Mouse (Mus musculus): ENCODE results near the gene Umps. TPM values are rescaled to one million over a fixed set of nuclear protein-coding genes. Genes with fewer than 3 reads are reported as not detected.

The Umps gene
- polyA plus RNA-seq (2015; fragmentation: Nextera tagmentation; extraction: Ambion mirVana), result 32.9 and 33.4 TPM in 2 replicates

DNA sequence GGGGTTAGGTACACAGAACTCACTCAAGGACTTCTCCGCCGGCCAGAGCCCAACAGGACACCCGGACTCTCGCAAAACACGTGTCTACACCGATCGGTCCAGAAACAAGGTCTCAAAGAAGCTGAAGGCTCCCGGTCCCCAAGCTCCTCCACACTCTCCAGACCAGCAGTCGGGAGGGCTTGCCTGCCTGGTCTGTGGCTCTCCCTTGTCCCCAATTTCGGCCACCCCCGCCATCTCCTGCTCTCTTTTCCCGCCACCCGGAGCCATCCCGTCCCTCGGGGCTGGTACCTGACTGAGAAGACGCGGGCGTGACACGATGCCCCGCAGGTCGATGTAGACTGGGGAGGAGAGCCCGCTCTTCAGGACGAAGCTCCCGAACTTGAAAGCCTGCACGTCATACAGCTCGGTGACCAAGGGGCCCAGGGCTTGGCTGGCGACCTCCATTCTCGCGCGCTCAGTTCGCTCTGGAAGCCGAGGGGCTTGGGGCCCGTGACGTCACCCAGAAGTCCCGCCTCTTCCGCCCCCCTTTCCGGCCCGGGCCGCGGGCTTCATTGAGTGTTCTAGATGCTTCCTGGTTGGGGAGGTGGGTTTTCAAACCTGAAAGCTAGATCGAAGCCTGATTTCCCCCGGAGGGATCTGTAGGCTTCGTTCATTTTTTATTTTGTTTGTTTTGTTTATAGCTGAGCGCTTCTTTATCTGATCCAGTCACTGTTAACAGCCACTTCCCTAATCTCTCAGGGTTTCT is at the start of gene Umps:
Umps (minus strand) TSS at position 501 of the 745 bp plus-strand sequence.
- Histone ChIP-seq H3K36me3 (peaks cover 20% of the 10 kb centered on the region), H3K27ac (replicated peaks) (peak within 1 kb of the TSS; percentile 69), H3K4me3 (peak within 1 kb of the TSS; percentile 83), H3K4me1 (peaks cover 21% of the 10 kb centered on the region), H3K27me3 (replicated peaks) (no peaks in the 10 kb centered on the region), H3K9me3 (no peaks in the 10 kb centered on the region), H3K4me2 (peak within 1 kb of the TSS; percentile 84), H3K9ac (peak within 1 kb of the TSS; percentile 94)
- WGBS, result under 1% methylated on average over 44 of the region's 44 CpGs
- ATAC-seq (ENCODE audit: extremely low read depth, insufficient number of reproducible peaks, low FRiP score, low TSS enrichment), result peak; percentile 80; the same call in 1 of the 2 replicates

DNA sequence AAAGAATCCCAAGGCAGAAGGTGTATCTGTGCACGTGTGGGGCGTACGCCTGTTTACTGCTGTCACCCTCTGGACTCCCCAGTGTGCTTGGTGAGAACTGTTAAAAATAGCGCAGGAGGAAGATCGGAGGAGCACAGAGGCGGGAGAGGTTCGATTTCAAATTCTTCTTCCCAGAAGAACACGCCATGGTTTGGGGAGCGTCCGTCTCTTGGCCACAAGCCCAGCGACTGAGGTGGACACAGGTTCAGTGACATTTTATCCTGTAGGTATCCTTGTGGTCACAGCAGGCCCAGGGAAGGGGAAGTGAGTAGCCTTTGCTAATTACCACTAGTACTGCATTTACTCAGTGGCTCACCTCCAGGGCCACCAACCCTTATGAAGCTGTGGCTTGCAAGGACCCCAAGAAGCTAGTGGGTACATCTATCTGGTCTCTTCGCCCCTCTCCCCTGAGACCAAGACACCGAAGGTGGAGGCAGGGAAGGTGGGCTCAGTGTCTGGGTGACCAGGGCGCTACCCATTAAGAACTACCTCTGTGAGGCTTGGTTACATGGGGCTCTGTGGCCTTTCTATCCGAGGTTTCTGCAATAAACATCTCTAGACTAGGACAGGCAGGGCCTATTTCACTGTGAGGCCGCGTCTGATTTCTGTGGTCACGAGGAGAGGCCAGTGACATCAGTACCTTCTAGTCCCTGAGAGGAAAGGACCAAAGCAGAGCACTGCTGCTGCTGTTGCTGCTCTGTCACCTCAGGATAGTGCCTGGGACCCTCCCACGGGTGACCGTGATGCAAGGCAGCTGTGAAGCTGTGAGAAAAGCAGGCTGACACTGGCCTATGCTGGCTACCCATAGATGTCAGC is 45.4 kb upstream of the Umps start:
- peaks cover 87% of the 10 kb centered on the region for H3K36me3 ChIP-seq
- peaks cover 6% of the 10 kb centered on the region for H3K9me3 ChIP-seq
- H3K27me3 ChIP-seq (replicated peaks), result no peaks in the 10 kb centered on the region
- WGBS, result 65% methylated on average over 20 of the region's 20 CpGs
- H3K4me2 ChIP-seq, result no peak overlapping the region
- no peak overlapping the region for H3K4me3 ChIP-seq
- no peak for ATAC-seq (ENCODE audit: extremely low read depth, insufficient number of reproducible peaks, low FRiP score, low TSS enrichment)
- peaks cover 16% of the 10 kb centered on the region for H3K4me1 ChIP-seq
- H3K27ac ChIP-seq (replicated peaks), result peak overlapping the region; percentile 12; the same call in 1 of the 2 replicates
- H3K9ac ChIP-seq, result 0 out of 2 replicates have a peak overlapping the region, but pooled peaks have one; percentile 14

DNA sequence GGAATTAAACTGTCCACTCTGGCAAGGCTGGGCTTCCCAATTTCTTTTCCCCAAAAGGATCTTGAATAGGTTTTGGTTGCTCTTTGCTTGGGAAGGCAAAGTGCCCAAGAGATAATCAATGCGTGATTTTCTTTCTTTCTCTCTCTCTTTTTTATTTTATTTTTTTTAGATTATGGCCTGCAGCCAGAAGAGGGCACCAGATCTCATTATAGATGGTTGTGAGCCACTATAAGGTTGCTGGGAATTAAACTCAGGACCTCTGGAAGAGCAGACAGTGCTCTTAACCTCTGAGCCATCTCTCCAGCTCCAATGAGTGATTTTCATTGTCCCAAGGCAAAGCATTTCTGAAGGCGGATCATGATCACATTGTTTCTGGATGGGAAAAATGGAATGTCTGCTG is 42.7 kb upstream of the Umps start:
- no peak overlapping the region for H3K27ac ChIP-seq (replicated peaks)
- no peaks in the 10 kb centered on the region for H3K27me3 ChIP-seq (replicated peaks)
- WGBS, result 94% methylated on average over 2 of the region's 2 CpGs
- no peak for ATAC-seq (ENCODE audit: extremely low read depth, insufficient number of reproducible peaks, low FRiP score, low TSS enrichment)
- H3K4me3 ChIP-seq, result no peak overlapping the region
- peaks cover 60% of the 10 kb centered on the region for H3K36me3 ChIP-seq
- H3K4me2 ChIP-seq, result no peak overlapping the region
- H3K9ac ChIP-seq, result no peak overlapping the region
- H3K9me3 ChIP-seq, result peaks cover 6% of the 10 kb centered on the region
- H3K4me1 ChIP-seq, result peaks cover 31% of the 10 kb centered on the region

DNA sequence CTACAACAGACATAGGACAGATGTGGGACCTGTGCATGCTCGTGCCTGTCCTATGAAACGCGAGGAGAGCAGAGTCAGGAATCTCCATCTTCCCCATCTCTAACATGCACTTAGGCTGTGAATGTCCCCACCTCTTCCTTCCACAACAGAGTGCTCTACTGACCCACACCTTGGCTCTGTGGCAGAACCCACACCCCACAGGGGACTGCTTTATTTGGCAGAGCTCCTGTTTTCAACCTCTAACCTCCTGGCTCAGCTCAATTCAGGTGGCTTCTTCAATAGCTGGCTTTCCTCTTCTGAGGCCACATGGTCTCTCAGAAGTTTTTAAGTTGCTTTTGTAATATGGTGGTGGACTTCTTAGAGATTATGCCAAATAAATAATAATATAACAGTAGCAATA is 39.1 kb upstream of the Umps start:
- H3K9ac ChIP-seq, result no peak overlapping the region
- peaks cover 6% of the 10 kb centered on the region for H3K9me3 ChIP-seq
- H3K36me3 ChIP-seq, result peaks cover 25% of the 10 kb centered on the region
- H3K27ac ChIP-seq (replicated peaks), result 0 out of 2 replicates have a peak overlapping the region, but pooled peaks have one; percentile 87
- no peak overlapping the region for H3K4me3 ChIP-seq
- WGBS, result 92% methylated on average over 3 of the region's 3 CpGs
- H3K4me2 ChIP-seq, result no peak overlapping the region
- no peaks in the 10 kb centered on the region for H3K27me3 ChIP-seq (replicated peaks)
- ATAC-seq (ENCODE audit: extremely low read depth, insufficient number of reproducible peaks, low FRiP score, low TSS enrichment), result no peak
- H3K4me1 ChIP-seq, result peaks cover 46% of the 10 kb centered on the region

DNA sequence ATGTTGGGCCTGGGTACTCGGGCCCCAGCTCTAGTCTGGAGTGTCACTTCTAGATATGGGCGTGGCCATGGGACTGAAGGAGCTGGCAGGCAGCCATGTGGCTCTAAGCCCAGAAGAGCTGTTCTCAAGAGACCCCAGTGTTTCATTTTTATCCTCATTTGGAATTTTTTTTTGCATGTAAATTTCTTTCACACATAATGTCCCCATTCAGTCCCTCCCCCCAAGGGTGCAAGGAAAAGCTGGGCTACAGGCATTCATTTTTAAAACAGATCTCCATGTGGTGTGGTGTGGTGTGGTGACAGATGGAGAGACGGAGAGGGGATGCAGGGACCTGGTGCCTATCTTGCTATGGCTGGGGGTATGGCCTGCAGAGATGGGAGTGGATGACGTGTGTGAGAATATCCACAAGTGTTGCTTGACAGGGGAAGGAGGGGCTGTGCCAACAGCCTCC is 37.3 kb upstream of the Umps start:
- no peak overlapping the region for H3K9ac ChIP-seq
- peaks cover 6% of the 10 kb centered on the region for H3K36me3 ChIP-seq
- peak overlapping the region; percentile 43 for H3K4me2 ChIP-seq
- no peaks in the 10 kb centered on the region for H3K9me3 ChIP-seq
- 3% methylated on average over 4 of the region's 4 CpGs for WGBS
- H3K27me3 ChIP-seq (replicated peaks), result no peaks in the 10 kb centered on the region
- H3K4me1 ChIP-seq, result peaks cover 50% of the 10 kb centered on the region
- peak overlapping the region; percentile 87 for H3K27ac ChIP-seq (replicated peaks)
- ATAC-seq (ENCODE audit: extremely low read depth, insufficient number of reproducible peaks, low FRiP score, low TSS enrichment), result peak; percentile 69; the same call in 1 of the 2 replicates
- H3K4me3 ChIP-seq, result no peak overlapping the region

DNA sequence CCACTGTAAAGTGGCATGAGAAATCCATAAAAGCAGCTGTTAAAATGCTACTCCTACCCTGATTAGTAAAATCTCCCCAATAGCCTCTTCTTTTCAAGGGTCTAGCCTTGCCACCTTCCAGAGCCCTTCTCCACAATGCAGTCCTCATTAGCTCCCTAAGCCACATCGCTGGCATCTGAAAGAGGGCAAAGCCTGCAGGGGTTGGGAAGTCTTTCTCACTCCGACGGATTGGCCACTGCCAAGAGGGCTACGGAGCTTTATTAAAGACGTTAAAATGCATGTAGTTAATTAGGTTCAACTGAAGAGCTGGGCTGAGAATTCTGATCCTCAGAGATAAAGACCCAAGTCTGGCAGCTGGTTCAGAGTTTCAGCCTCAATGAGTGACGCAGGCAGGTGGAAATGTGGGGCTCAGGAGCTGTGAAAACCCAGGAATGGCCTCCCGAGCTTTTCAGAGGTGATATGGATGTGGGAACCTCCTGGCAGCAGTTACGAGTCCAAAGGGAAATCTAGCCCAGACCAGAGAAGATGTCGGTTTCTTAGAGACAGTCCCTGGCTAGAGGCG is 36.8 kb upstream of the Umps start:
- no peak for ATAC-seq (ENCODE audit: extremely low read depth, insufficient number of reproducible peaks, low FRiP score, low TSS enrichment)
- peak overlapping the region; percentile 43 for H3K4me2 ChIP-seq
- H3K9me3 ChIP-seq, result no peaks in the 10 kb centered on the region
- no peaks in the 10 kb centered on the region for H3K27me3 ChIP-seq (replicated peaks)
- H3K27ac ChIP-seq (replicated peaks), result peak overlapping the region; percentile 87
- H3K4me3 ChIP-seq, result no peak overlapping the region
- H3K9ac ChIP-seq, result peak overlapping the region; percentile 48; the same call in 1 of the 2 replicates
- 35% methylated on average over 10 of the region's 10 CpGs for WGBS
- peaks cover 50% of the 10 kb centered on the region for H3K4me1 ChIP-seq
- H3K36me3 ChIP-seq, result 0 out of 2 replicates have a peak, but pooled peaks cover 4% of the 10 kb centered on the region

DNA sequence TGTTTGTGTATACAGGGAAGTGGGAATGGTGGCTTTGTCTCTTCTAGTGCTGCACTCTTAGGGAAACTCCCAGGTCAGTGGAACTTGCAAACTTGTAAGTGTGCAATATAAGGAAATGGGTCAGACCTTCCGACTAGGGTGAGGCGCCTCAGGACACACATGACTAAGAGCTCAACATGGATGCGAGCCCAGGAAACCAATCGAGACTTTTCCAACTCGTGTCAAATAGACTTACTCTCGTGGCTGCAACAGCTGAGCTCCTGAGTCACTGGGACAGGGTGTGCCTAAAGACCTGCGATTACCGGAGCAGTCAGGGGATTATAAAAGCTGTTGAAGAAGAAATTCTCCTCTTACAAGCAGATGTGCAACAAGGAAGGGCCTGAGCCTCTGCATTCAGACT is 33.9 kb upstream of the Umps start:
- WGBS, result 77% methylated on average over 8 of the region's 8 CpGs
- Histone ChIP-seq H3K9me3 (no peaks in the 10 kb centered on the region), H3K27ac (replicated peaks) (no peak overlapping the region), H3K4me3 (no peak overlapping the region), H3K9ac (no peak overlapping the region), H3K27me3 (replicated peaks) (peaks cover 8% of the 10 kb centered on the region; the same call in 1 of the 2 replicates), H3K4me2 (no peak overlapping the region), H3K4me1 (peaks cover 46% of the 10 kb centered on the region), H3K36me3 (no peaks in the 10 kb centered on the region)
- ATAC-seq (ENCODE audit: extremely low read depth, insufficient number of reproducible peaks, low FRiP score, low TSS enrichment), result no peak

DNA sequence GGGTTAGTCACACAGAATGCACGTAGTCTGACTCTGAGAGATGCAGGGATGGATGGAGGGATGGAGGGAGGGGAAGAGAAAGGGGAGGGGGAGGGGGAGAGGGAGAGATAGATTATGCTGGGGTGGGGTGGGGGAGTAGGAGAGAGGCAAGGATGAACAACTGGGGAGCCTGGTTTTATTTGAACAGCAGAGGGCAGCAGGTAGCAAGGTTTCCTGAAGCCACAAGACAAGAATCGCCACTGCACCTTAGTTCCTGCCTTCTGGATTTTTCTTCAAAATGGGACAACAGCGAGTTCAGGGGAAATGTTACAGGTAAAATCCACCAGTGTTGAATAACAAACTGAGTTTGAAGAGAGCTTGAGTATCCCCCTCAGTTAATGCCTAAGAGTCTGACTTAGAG is 32.5 kb upstream of the Umps start:
- WGBS, result 24% methylated on average over 3 of the region's 3 CpGs
- Histone ChIP-seq H3K36me3 (no peaks in the 10 kb centered on the region), H3K27ac (replicated peaks) (no peak overlapping the region), H3K4me3 (no peak overlapping the region), H3K9me3 (no peaks in the 10 kb centered on the region), H3K4me1 (peaks cover 33% of the 10 kb centered on the region), H3K27me3 (replicated peaks) (peaks cover 8% of the 10 kb centered on the region; the same call in 1 of the 2 replicates), H3K4me2 (no peak overlapping the region), H3K9ac (no peak overlapping the region)
- no peak for ATAC-seq (ENCODE audit: extremely low read depth, insufficient number of reproducible peaks, low FRiP score, low TSS enrichment)

DNA sequence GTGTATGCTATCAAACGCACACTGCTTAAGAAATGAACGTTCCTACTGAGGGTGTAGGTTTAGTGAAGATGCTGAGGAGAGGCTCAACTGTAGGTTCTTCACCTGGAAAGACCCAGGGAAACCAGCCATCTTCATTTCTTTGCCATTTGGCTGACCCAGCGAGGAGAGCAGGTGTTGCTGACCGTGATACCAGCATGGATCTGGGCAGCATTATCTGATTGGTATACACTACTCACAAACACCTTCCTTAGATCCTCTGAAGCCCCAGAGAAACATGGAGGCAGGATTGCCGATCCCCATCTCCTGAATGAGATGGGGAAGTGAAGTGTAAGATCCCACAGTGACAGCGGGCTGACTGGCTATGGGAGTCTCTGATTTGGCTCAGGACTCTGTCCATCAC is 31.2 kb upstream of the Umps start:
- Histone ChIP-seq H3K27ac (replicated peaks) (no peak overlapping the region), H3K9ac (no peak overlapping the region), H3K4me1 (peaks cover 19% of the 10 kb centered on the region), H3K27me3 (replicated peaks) (peaks cover 8% of the 10 kb centered on the region; the same call in 1 of the 2 replicates), H3K4me3 (no peak overlapping the region), H3K36me3 (no peaks in the 10 kb centered on the region), H3K4me2 (no peak overlapping the region), H3K9me3 (no peaks in the 10 kb centered on the region)
- ATAC-seq (ENCODE audit: extremely low read depth, insufficient number of reproducible peaks, low FRiP score, low TSS enrichment), result no peak
- whole genome bisulfite sequencing, result 74% methylated on average over 6 of the region's 6 CpGs

DNA sequence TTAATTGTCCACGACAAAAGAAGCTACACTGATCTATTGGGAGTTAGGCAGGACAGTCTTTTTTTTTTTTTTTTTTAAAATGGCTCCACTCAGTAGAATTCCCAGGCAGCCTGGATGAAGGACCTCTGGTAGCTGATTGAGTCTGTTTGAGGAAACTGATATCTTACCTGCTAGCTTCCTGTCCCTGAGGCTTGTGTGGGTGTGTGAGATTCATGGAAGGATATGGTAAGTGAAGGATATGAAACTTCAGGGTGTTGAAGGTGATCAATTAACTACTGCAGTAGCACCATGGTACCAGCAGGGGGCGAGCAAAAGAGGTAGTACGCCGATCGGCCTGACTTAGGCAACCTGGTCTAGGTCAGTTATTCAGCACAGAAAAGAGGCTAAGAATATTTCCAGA is 29.2 kb upstream of the Umps start:
- H3K27ac ChIP-seq (replicated peaks), result no peak overlapping the region
- no peak for ATAC-seq (ENCODE audit: extremely low read depth, insufficient number of reproducible peaks, low FRiP score, low TSS enrichment)
- H3K4me3 ChIP-seq, result no peak overlapping the region
- H3K36me3 ChIP-seq, result no peaks in the 10 kb centered on the region
- peaks cover 8% of the 10 kb centered on the region; the same call in 1 of the 2 replicates for H3K27me3 ChIP-seq (replicated peaks)
- no peak overlapping the region for H3K9ac ChIP-seq
- peaks cover 9% of the 10 kb centered on the region; the same call in 1 of the 2 replicates for H3K4me1 ChIP-seq
- no peak overlapping the region for H3K4me2 ChIP-seq
- H3K9me3 ChIP-seq, result no peaks in the 10 kb centered on the region
- WGBS, result 4% methylated on average over 5 of the region's 5 CpGs

DNA sequence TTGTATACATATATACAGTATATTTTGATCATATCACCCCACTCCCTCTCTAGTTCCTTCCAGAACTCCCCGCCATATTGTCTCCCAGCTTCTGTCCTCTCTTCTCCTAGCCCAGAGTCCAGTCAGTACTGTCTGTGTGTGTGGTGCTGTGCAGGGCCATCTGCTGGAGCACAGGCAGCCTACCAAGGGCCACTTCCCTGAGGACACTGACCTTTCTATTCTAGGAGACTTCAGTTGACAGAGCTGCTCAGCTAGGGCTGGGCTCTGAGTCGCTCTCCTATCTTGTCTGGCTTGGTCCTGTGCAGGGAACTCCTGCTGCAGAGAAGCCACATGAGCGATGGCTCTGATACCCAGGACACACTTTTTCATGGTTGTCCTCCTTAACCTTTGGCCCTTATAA is 28.7 kb upstream of the Umps start:
- WGBS, result 55% methylated on average over 3 of the region's 3 CpGs
- H3K4me3 ChIP-seq, result no peak overlapping the region
- H3K27me3 ChIP-seq (replicated peaks), result peaks cover 8% of the 10 kb centered on the region; the same call in 1 of the 2 replicates
- no peak for ATAC-seq (ENCODE audit: extremely low read depth, insufficient number of reproducible peaks, low FRiP score, low TSS enrichment)
- no peak overlapping the region for H3K9ac ChIP-seq
- H3K9me3 ChIP-seq, result no peaks in the 10 kb centered on the region
- H3K4me1 ChIP-seq, result peaks cover 9% of the 10 kb centered on the region; the same call in 1 of the 2 replicates
- H3K27ac ChIP-seq (replicated peaks), result no peak overlapping the region
- no peak overlapping the region for H3K4me2 ChIP-seq
- H3K36me3 ChIP-seq, result no peaks in the 10 kb centered on the region
